Mouse (Mus musculus) left cerebral cortex, postnatal 14 days (tissue): ENCODE data around the gene Atp1b3. TPM values are rescaled to one million over a fixed set of nuclear protein-coding genes. Genes with fewer than 3 reads are reported as not detected.
A peak's percentile ranks its signal among the peaks of the same experiment; 100 is the strongest.
"Not testable (repeated sequence)": the region's sequence is repeated elsewhere in the genome, so short reads cannot be mapped to it uniquely, and the experiment has no call there.

Experiments used
- DNase-seq, 2 experiments: peaks; one replicate each; pipeline ENCODE4 v3.0.0; 2021 to 2022; ENCODE audit warnings: low spot score in 2 of 2, mixed read lengths in 1 of 2
- intact Hi-C: fragments of 180-260 bp; cut with DNase I; formaldehyde crosslinking; loops from one replicate; pipeline ENCODE4 v1.15.1; 2025
- long read RNA-seq, 2 experiments: library from polyadenylated mRNA; stranded (forward); transcript quantifications; one replicate each; pipeline ENCODE4 v2.0.0; 2021
- total RNA-seq, 2 experiments: library from RNA; stranded (reverse); gene quantifications; 2 replicates each; pipeline ENCODE4 v1.2.3; 2021

Gene Atp1b3
- 10 to 100 TPM; 77.3 to 83.3 TPM for total RNA-seq
- long read RNA-seq, experiment 1, transcript Atp1b3-201 (7 exons, 1,994 nt): major isoform, 50 of 74 reads
- long read RNA-seq, experiment 1, partial matches to known transcripts: 3 of 74 reads
- long read RNA-seq, experiment 1, other reads (novel, unspliced or antisense): 21 of 74 reads
- long read RNA-seq, experiment 2, transcript Atp1b3-201 (7 exons, 1,994 nt): major isoform, 36 of 56 reads
- long read RNA-seq, experiment 2, partial matches to known transcripts: 0 of 56 reads
- long read RNA-seq, experiment 2, other reads (novel, unspliced or antisense): 20 of 56 reads

GRCm38 (mm10) chr9:96364141-96364838 is at the start of gene Atp1b3:
Gene Atp1b3 (minus strand): TSS chr9:96364442.
- intact Hi-C loops: loop anchor here (5.0 kb wide), 2 partner anchors 113 to 128 kb away; partner anchors contain the start of gene Rnf7
- peak; percentile 96 to 98 for DNase-seq

GRCm38 (mm10) chr9:96412821-96413405 is 48.7 kb upstream of the Atp1b3 start:
- DNase-seq: no peak
- intact Hi-C loops: no loop called here

GRCm38 (mm10) chr9:96404312-96404711 is 40.1 kb upstream of the Atp1b3 start:
- intact Hi-C loops: no loop called here

GRCm38 (mm10) chr9:96399916-96400315 is 35.7 kb upstream of the Atp1b3 start:
- intact Hi-C loops, DNase-seq: not testable (repeated sequence)

More at GRCm38 (mm10) chr9:96404312-96404711, 40.1 kb upstream of the Atp1b3 start:
- no peak for DNase-seq

- intact Hi-C loops: no loop called here
These were observed 35.2 kb upstream of the Atp1b3 start for GRCm38 (mm10) chr9:96399425-96399878.

GRCm38 (mm10) chr9:96398614-96399013 is 34.4 kb upstream of the Atp1b3 start:
- intact Hi-C loops: no loop called here
- DNase-seq: no peak

More at GRCm38 (mm10) chr9:96399425-96399878, 35.2 kb upstream of the Atp1b3 start:
- peak in 1 of 2 experiments; percentile 6 for DNase-seq

- intact Hi-C loops: no loop called here
- peak in 1 of 2 experiments; percentile 8 for DNase-seq
These were observed 33.9 kb upstream of the Atp1b3 start for GRCm38 (mm10) chr9:96398165-96398564.

- intact Hi-C loops: no loop called here
- DNase-seq: no peak
These were observed 30.9 kb upstream of the Atp1b3 start for GRCm38 (mm10) chr9:96394910-96395690.

- intact Hi-C loops: no loop called here
- no peak for DNase-seq
These were observed 29.5 kb upstream of the Atp1b3 start for GRCm38 (mm10) chr9:96393731-96394235.

GRCm38 (mm10) chr9:96393112-96393511 is 28.9 kb upstream of the Atp1b3 start:
- intact Hi-C loops: no loop called here

GRCm38 (mm10) chr9:96391921-96392320 is 27.7 kb upstream of the Atp1b3 start:
- intact Hi-C loops: no loop called here
- no peak for DNase-seq

More at GRCm38 (mm10) chr9:96393112-96393511, 28.9 kb upstream of the Atp1b3 start:
- no peak for DNase-seq

- intact Hi-C loops: no loop called here
- no peak for DNase-seq
These were observed 19.7 kb upstream of the Atp1b3 start for GRCm38 (mm10) chr9:96383714-96384487.

- intact Hi-C loops: no loop called here
- DNase-seq: no peak
These were observed 18.5 kb upstream of the Atp1b3 start for GRCm38 (mm10) chr9:96382756-96383155.

- intact Hi-C loops: no loop called here
- no peak for DNase-seq
These were observed 17.2 kb upstream of the Atp1b3 start for GRCm38 (mm10) chr9:96381393-96381792.

- no peak for DNase-seq
- intact Hi-C loops: no loop called here
These were observed 15.3 kb upstream of the Atp1b3 start for GRCm38 (mm10) chr9:96379551-96379950.

GRCm38 (mm10) chr9:96378747-96379146 is 14.5 kb upstream of the Atp1b3 start:
- no peak for DNase-seq
- intact Hi-C loops: no loop called here

- intact Hi-C loops: no loop called here
- no peak for DNase-seq
These were observed 12.9 kb upstream of the Atp1b3 start for GRCm38 (mm10) chr9:96377096-96377495.

- intact Hi-C loops: no loop called here
- no peak for DNase-seq
These were observed 11.6 kb upstream of the Atp1b3 start for GRCm38 (mm10) chr9:96375819-96376218.

GRCm38 (mm10) chr9:96371075-96371474 is 6.8 kb upstream of the Atp1b3 start:
- DNase-seq: no peak
- intact Hi-C loops: no loop called here
